Comparison of ENCODE assay signal across 13 mouse cellular contexts in genomic region chr13:19022310-19022709, GRCm38 (mm10).
A peak's percentile ranks its signal among the peaks of the same experiment; 100 is the strongest.
DNase-seq lines count a peak whose midpoint lies in the region; ATAC-seq and TF ChIP-seq lines count a peak whose summit lies in the region.
"Had no signal": no experiment of that assay in that cellular context is flagged by ENCODE, and none has a peak within 500 bp of the region (broad histone marks: within the 10 kb centered on the region; RNA-seq: fewer than 3 reads in every experiment).

No protein-coding gene starts in this region.

- H3K36me3 ChIP-seq in forebrain, embryonic 11.5 days (ENCODE audit: control insufficient read depth, insufficient read depth, low read length) = no peaks in the 10 kb centered on the region

- 66% methylated on average over 3 of the region's 3 CpGs for WGBS in forebrain, embryonic 11.5 days

- H3K27ac ChIP-seq in layer of hippocampus, adult 2 months = peak overlapping the region; percentile 33; the same call in 1 of the 2 replicates
- no peak overlapping the region for H3K27ac ChIP-seq in forebrain, embryonic 11.5 days (ENCODE audit: low read depth, low read length)

- H3K9ac ChIP-seq in forebrain, embryonic 11.5 days (ENCODE audit: low read length) = no peak overlapping the region

- H3K4me2 ChIP-seq in forebrain, embryonic 11.5 days (ENCODE audit: low read depth, low read length, severe bottlenecking) = no peak overlapping the region
- H3K4me2 ChIP-seq: midbrain, embryonic 11.5 days had no signal

- DNase-seq in layer of hippocampus, adult 2 months (ENCODE audit: low spot score in 2 of 2) = no peak
- no peak for DNase-seq in layer of hippocampus, postnatal 10 days (ENCODE audit: low spot score in 2 of 2)
- DNase-seq in Muller cell, postnatal 12 days (ENCODE audit: inconsistent ontology term) = peak; percentile 67
- DNase-seq in brain, adult 2 months (ENCODE audit: low read depth, low spot score) = peak; percentile 94
- peak; percentile 87 for DNase-seq in cerebellum, adult 9-11 months
- no peak for DNase-seq in forebrain, embryonic 11.5 days (ENCODE audit: low spot score)
- no peak for DNase-seq in liver
- DNase-seq: adrenal gland, adult 8-10 months; spleen, adult 18-20 months; thymus, postnatal 25 days had no signal

- no peak for TF ChIP-seq CTCF in layer of hippocampus, adult 2 months (conservative IDR thresholded peaks at IDR 0.05)

- no peak for ATAC-seq in forebrain, embryonic 11.5 days (replicated peaks; ENCODE audit: low FRiP score)
- ATAC-seq: CD4-positive, CD25-positive, alpha-beta regulatory T cell, adult 4 months had no signal

- H3K4me1 ChIP-seq in forebrain, embryonic 11.5 days (replicated peaks; ENCODE audit: control insufficient read depth, insufficient read depth, low read length) = no peaks in the 10 kb centered on the region; the same call in 1 of the 2 replicates

- H3K27me3 ChIP-seq in forebrain, embryonic 11.5 days (ENCODE audit: control insufficient read depth, insufficient read depth, low read length) = no peaks in the 10 kb centered on the region

- no peaks in the 10 kb centered on the region for H3K9me3 ChIP-seq in forebrain, embryonic 11.5 days (ENCODE audit: control insufficient read depth, low read length)

- no peak overlapping the region for H3K4me3 ChIP-seq in layer of hippocampus, adult 2 months
- H3K4me3 ChIP-seq in forebrain, embryonic 11.5 days (ENCODE audit: low read depth, low read length) = no peak overlapping the region
- H3K4me3 ChIP-seq: erythroblast, embryonic 14.5 days had no signal

Comparison
In these comparisons a context has a peak if more than half of its experiments do, and no peak if none do; other contexts are left out.
1. DNase-seq: peak in Muller cell, postnatal 12 days (single experiment), brain, adult 2 months (single experiment) and cerebellum, adult 9-11 months (single experiment); none in layer of hippocampus, adult 2 months (0 of 2), layer of hippocampus, postnatal 10 days (0 of 2), forebrain, embryonic 11.5 days (single experiment) and liver (single experiment).